Mouse (Mus musculus): ENCODE measurements around the gene Banp. TPM values are rescaled to one million over a fixed set of nuclear protein-coding genes. Genes with fewer than 3 reads are reported as not detected.

Banp gene
- polyA plus RNA-seq, 2 experiments = 33.2 to 97.7 TPM

DNA sequence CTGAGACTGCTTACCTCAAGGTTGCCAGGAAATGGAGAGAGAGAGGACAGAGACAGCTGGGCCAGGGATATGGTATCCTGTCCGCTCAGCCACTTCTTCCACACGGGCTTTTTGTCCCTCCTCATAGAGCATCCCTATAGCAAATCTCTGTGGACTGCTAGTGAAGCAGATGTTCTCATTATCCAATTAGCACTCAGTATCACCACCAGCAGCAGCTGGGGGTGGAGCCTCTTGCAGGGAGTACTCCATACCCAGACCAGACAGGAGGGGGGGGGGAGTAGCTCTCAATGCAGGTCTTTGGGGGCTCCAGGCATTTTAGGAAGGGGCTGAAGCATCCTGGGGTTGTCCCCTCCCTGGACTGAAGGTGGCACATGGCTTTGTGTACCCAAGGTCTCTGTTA is 100.4 kb downstream of the Banp start:
- Histone ChIP-seq H3K9me3 (ENCODE audit: control insufficient read depth, low read length) (no peaks in the 10 kb centered on the region), H3K4me3 (replicated peaks; ENCODE audit: low read length) (no peak overlapping the region), H3K4me1 (ENCODE audit: control insufficient read depth, insufficient read depth, low read length) (peaks cover 24% of the 10 kb centered on the region), H3K4me2 (replicated peaks; ENCODE audit: low read depth, low read length, severe bottlenecking) (no peak overlapping the region), H3K27ac (replicated peaks; ENCODE audit: low read depth, low read length) (no peak overlapping the region), H3K27me3 (ENCODE audit: control insufficient read depth, insufficient read depth, low read length) (no peaks in the 10 kb centered on the region), H3K36me3 (ENCODE audit: control insufficient read depth, insufficient read depth, low read length) (no peaks in the 10 kb centered on the region), H3K9ac (ENCODE audit: low read depth, low read length, severe bottlenecking) (no peak overlapping the region)
- 69% methylated on average over 2 of the region's 2 CpGs for WGBS
- DNase-seq (ENCODE audit: low spot score) (no peak), ATAC-seq (ENCODE audit: low FRiP score, low read depth) (no peak)
- no peak for TF ChIP-seq POLR2A (IDR thresholded peaks at IDR 0.05; ENCODE audit: borderline replicate concordance, extremely low read depth, insufficient read depth, insufficient read length)

DNA sequence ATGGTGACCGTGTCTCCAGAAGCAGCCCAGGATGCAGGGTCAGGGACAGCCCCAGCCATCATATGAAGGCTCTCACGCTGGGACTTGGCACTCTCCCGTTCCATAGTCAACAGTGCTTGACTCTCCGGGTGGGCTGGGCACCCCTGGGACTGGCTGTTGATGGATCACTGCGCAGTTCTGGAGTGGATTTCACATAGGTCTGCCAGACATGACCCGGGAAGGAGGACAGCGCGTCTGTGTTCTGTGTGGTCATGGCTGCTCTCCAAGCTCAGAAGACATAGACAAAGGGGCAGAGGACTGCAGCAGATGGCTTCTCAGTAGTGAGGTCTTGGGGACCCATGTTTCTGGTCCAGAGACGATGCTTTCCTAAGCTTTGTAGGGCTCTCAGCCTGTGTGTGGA is 101.1 kb downstream of the Banp start:
- DNase-seq (ENCODE audit: low spot score) (no peak), ATAC-seq (ENCODE audit: low FRiP score, low read depth) (no peak)
- no peaks in the 10 kb centered on the region for H3K27me3 ChIP-seq (ENCODE audit: control insufficient read depth, insufficient read depth, low read length)
- H3K36me3 ChIP-seq (ENCODE audit: control insufficient read depth, insufficient read depth, low read length) = no peaks in the 10 kb centered on the region
- H3K27ac ChIP-seq (replicated peaks; ENCODE audit: low read depth, low read length) = no peak overlapping the region
- WGBS = 94% methylated on average over 9 of the region's 9 CpGs
- no peak overlapping the region for H3K9ac ChIP-seq (ENCODE audit: low read depth, low read length, severe bottlenecking)
- no peak for TF ChIP-seq POLR2A (IDR thresholded peaks at IDR 0.05; ENCODE audit: borderline replicate concordance, extremely low read depth, insufficient read depth, insufficient read length)
- no peak overlapping the region for H3K4me3 ChIP-seq (replicated peaks; ENCODE audit: low read length)
- H3K4me1 ChIP-seq (ENCODE audit: control insufficient read depth, insufficient read depth, low read length) = peaks cover 24% of the 10 kb centered on the region
- no peaks in the 10 kb centered on the region for H3K9me3 ChIP-seq (ENCODE audit: control insufficient read depth, low read length)
- H3K4me2 ChIP-seq (replicated peaks; ENCODE audit: low read depth, low read length, severe bottlenecking) = no peak overlapping the region

DNA sequence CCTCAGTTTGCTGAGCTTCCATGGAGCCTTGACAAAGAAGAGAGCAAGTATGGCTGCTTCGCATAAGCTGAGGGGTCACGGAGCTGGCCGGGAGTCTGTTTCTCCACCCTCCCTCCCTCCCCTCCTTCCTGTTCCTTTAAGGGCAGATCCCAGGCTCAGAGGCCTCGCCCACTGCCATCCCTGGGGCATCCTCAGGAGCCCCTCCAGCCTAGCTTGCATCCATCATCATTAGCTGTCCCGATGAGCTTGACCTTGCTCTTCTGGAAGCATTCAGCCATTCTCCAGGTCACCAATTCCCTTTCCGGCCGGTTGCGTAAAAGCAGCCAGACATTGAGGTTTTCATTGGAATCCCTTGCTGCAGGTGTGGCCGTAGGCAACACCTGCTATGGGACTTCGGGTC is 105.8 kb downstream of the Banp start:
- DNase-seq (ENCODE audit: low spot score) (no peak), ATAC-seq (ENCODE audit: low FRiP score, low read depth) (0 out of 2 replicates have a peak, but pooled peaks have one; percentile 24)
- Histone ChIP-seq H3K4me1 (ENCODE audit: control insufficient read depth, insufficient read depth, low read length) (peaks cover 18% of the 10 kb centered on the region), H3K27ac (replicated peaks; ENCODE audit: low read depth, low read length) (0 out of 2 replicates have a peak overlapping the region, but pooled peaks have one; percentile 39), H3K4me2 (replicated peaks; ENCODE audit: low read depth, low read length, severe bottlenecking) (no peak overlapping the region), H3K36me3 (ENCODE audit: control insufficient read depth, insufficient read depth, low read length) (no peaks in the 10 kb centered on the region), H3K9ac (ENCODE audit: low read depth, low read length, severe bottlenecking) (no peak overlapping the region), H3K9me3 (ENCODE audit: control insufficient read depth, low read length) (no peaks in the 10 kb centered on the region), H3K27me3 (ENCODE audit: control insufficient read depth, insufficient read depth, low read length) (no peaks in the 10 kb centered on the region), H3K4me3 (replicated peaks; ENCODE audit: low read length) (no peak overlapping the region)
- no peak for TF ChIP-seq POLR2A (IDR thresholded peaks at IDR 0.05; ENCODE audit: borderline replicate concordance, extremely low read depth, insufficient read depth, insufficient read length)
- WGBS = 32% methylated on average over 10 of the region's 10 CpGs

GRCm38 (mm10) chr8:122056113-122056512 is 106.6 kb downstream of the Banp start:
- Histone ChIP-seq H3K4me1 (ENCODE audit: control insufficient read depth, insufficient read depth, low read length) (peaks cover 18% of the 10 kb centered on the region), H3K36me3 (ENCODE audit: control insufficient read depth, insufficient read depth, low read length) (no peaks in the 10 kb centered on the region), H3K9ac (ENCODE audit: low read depth, low read length, severe bottlenecking) (no peak overlapping the region), H3K4me2 (replicated peaks; ENCODE audit: low read depth, low read length, severe bottlenecking) (no peak overlapping the region), H3K27ac (replicated peaks; ENCODE audit: low read depth, low read length) (no peak overlapping the region), H3K9me3 (ENCODE audit: control insufficient read depth, low read length) (no peaks in the 10 kb centered on the region), H3K27me3 (ENCODE audit: control insufficient read depth, insufficient read depth, low read length) (no peaks in the 10 kb centered on the region), H3K4me3 (replicated peaks; ENCODE audit: low read length) (no peak overlapping the region)
- no peak for TF ChIP-seq POLR2A (IDR thresholded peaks at IDR 0.05; ENCODE audit: borderline replicate concordance, extremely low read depth, insufficient read depth, insufficient read length)
- no peak for ATAC-seq (ENCODE audit: low FRiP score, low read depth)
- no peak for DNase-seq (ENCODE audit: low spot score)
- 60% methylated on average over 1 of the region's 1 CpGs for WGBS

DNA sequence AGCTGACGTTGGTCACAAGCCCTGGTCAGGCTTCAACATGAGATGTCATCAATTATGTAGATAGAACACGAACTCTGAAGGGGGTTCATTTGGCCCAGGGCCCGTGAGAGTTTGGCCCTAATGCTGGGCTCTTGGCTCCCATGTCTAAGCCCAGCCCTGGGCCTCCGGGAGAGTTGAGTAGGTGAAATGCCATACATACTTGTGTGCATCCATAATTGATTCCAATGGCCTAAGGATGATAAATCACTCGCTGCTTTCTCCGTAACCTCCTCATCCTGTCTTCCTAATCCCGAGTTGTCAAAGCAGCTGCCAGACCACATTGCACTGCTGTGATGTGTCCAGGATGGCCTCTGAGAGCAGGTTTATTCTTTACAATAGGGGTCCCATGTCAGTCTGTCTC is 107.3 kb downstream of the Banp start:
- no peak overlapping the region for H3K9ac ChIP-seq (ENCODE audit: low read depth, low read length, severe bottlenecking)
- no peaks in the 10 kb centered on the region for H3K9me3 ChIP-seq (ENCODE audit: control insufficient read depth, low read length)
- no peak overlapping the region for H3K27ac ChIP-seq (replicated peaks; ENCODE audit: low read depth, low read length)
- ATAC-seq (ENCODE audit: low FRiP score, low read depth) (no peak), DNase-seq (ENCODE audit: low spot score) (no peak)
- H3K4me2 ChIP-seq (replicated peaks; ENCODE audit: low read depth, low read length, severe bottlenecking) = no peak overlapping the region
- peaks cover 18% of the 10 kb centered on the region for H3K4me1 ChIP-seq (ENCODE audit: control insufficient read depth, insufficient read depth, low read length)
- WGBS = 57% methylated on average over 7 of the region's 7 CpGs
- H3K27me3 ChIP-seq (ENCODE audit: control insufficient read depth, insufficient read depth, low read length) = no peaks in the 10 kb centered on the region
- TF ChIP-seq POLR2A (IDR thresholded peaks at IDR 0.05; ENCODE audit: borderline replicate concordance, extremely low read depth, insufficient read depth, insufficient read length) = no peak
- no peaks in the 10 kb centered on the region for H3K36me3 ChIP-seq (ENCODE audit: control insufficient read depth, insufficient read depth, low read length)
- H3K4me3 ChIP-seq (replicated peaks; ENCODE audit: low read length) = no peak overlapping the region

DNA sequence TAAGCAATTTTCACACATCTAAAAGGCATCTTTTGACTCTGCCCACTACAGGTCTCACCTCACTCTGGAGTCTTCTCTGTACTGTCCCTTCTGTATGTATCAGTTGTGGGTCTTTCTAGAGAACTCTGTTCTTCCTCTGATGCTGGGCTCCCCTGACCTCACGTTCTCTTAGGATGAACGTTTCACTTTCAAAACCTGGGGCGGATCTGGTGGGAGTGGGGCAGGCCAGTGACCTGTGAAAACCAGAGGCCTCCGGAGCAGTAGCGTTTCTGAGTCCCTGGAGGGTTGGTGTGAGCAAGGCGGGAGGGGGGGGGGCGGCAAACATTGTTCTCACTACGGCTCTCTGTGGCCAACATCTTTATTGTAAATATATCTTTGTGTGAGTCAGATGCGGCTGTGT is 109.0 kb downstream of the Banp start:
- 53% methylated on average over 9 of the region's 9 CpGs for WGBS
- Histone ChIP-seq H3K27ac (replicated peaks; ENCODE audit: low read depth, low read length) (no peak overlapping the region), H3K36me3 (ENCODE audit: control insufficient read depth, insufficient read depth, low read length) (no peaks in the 10 kb centered on the region), H3K9me3 (ENCODE audit: control insufficient read depth, low read length) (no peaks in the 10 kb centered on the region), H3K4me2 (replicated peaks; ENCODE audit: low read depth, low read length, severe bottlenecking) (no peak overlapping the region), H3K9ac (ENCODE audit: low read depth, low read length, severe bottlenecking) (no peak overlapping the region), H3K4me1 (ENCODE audit: control insufficient read depth, insufficient read depth, low read length) (peaks cover 18% of the 10 kb centered on the region), H3K27me3 (ENCODE audit: control insufficient read depth, insufficient read depth, low read length) (no peaks in the 10 kb centered on the region), H3K4me3 (replicated peaks; ENCODE audit: low read length) (no peak overlapping the region)
- no peak for TF ChIP-seq POLR2A (IDR thresholded peaks at IDR 0.05; ENCODE audit: borderline replicate concordance, extremely low read depth, insufficient read depth, insufficient read length)
- ATAC-seq (ENCODE audit: low FRiP score, low read depth) (no peak), DNase-seq (ENCODE audit: low spot score) (no peak)
